29 mouse cellular contexts compared by ENCODE assay signal in genomic region chr8:126715666-126716065, GRCm38 (mm10).
"Had no signal": no experiment of that assay in that cellular context is flagged by ENCODE, and none has a peak within 500 bp of the region (broad histone marks: within the 10 kb centered on the region; RNA-seq: fewer than 3 reads in every experiment).

No protein-coding gene starts in this region.

- H3K36me3 ChIP-seq: limb, embryonic 10.5 days; limb, embryonic 12.5 days; limb, embryonic 13.5 days; limb, embryonic 15.5 days; liver, embryonic 12.5 days; liver, embryonic 13.5 days; liver, embryonic 15.5 days; lung, embryonic 15.5 days; midbrain, embryonic 10.5 days; midbrain, embryonic 12.5 days; midbrain, embryonic 13.5 days had no signal

- ATAC-seq: liver, embryonic 12.5 days; liver, postnatal 0 days; lung, postnatal 0 days; midbrain, embryonic 13.5 days; midbrain, embryonic 16.5 days had no signal

- H3K27ac ChIP-seq: left cerebral cortex, adult 2 months; limb, embryonic 10.5 days; limb, embryonic 12.5 days; limb, embryonic 13.5 days; limb, embryonic 15.5 days; liver, embryonic 12.5 days; liver, embryonic 13.5 days; liver, embryonic 14.5 days; liver, embryonic 15.5 days; lung, embryonic 15.5 days; macrophage; midbrain, embryonic 10.5 days; midbrain, embryonic 12.5 days; midbrain, embryonic 13.5 days had no signal

- H3K27me3 ChIP-seq: limb, embryonic 12.5 days; limb, embryonic 13.5 days; limb, embryonic 15.5 days; liver, embryonic 12.5 days; liver, embryonic 13.5 days; liver, embryonic 15.5 days; lung, embryonic 15.5 days; midbrain, embryonic 12.5 days; midbrain, embryonic 13.5 days had no signal

- H3K9ac ChIP-seq: limb, embryonic 12.5 days; limb, embryonic 13.5 days; limb, embryonic 15.5 days; liver, embryonic 12.5 days; liver, embryonic 13.5 days; liver, embryonic 14.5 days; liver, embryonic 15.5 days; liver, postnatal 0 days; lung, embryonic 14.5 days; lung, embryonic 15.5 days; midbrain, embryonic 12.5 days; midbrain, embryonic 13.5 days had no signal

- H3K4me3 ChIP-seq: left cerebral cortex, adult 2 months; limb, embryonic 10.5 days; limb, embryonic 12.5 days; limb, embryonic 13.5 days; limb, embryonic 15.5 days; liver, embryonic 12.5 days; liver, embryonic 13.5 days; liver, embryonic 15.5 days; lung, embryonic 15.5 days; megakaryocyte, embryonic 14.5 days; midbrain, embryonic 10.5 days; midbrain, embryonic 12.5 days; midbrain, embryonic 13.5 days had no signal

- H3K9me3 ChIP-seq: limb, embryonic 10.5 days; limb, embryonic 12.5 days; limb, embryonic 13.5 days; limb, embryonic 15.5 days; liver, embryonic 12.5 days; liver, embryonic 13.5 days; liver, embryonic 15.5 days; lung, embryonic 15.5 days; megakaryocyte, embryonic 14.5 days; midbrain, embryonic 10.5 days; midbrain, embryonic 12.5 days; midbrain, embryonic 13.5 days had no signal

- H3K4me2 ChIP-seq: limb, embryonic 12.5 days; limb, embryonic 13.5 days; limb, embryonic 15.5 days; liver, embryonic 11.5 days; liver, embryonic 12.5 days; liver, embryonic 13.5 days; liver, embryonic 15.5 days; lung, embryonic 14.5 days; lung, embryonic 15.5 days; midbrain, embryonic 12.5 days; midbrain, embryonic 13.5 days had no signal

- DNase-seq: left cerebral cortex, postnatal 4 days; liver; liver, embryonic 13.5 days; liver, postnatal 0 days; lung, adult 18-20 months; lung, adult 2 months; lung, embryonic 14.5 days; lung, postnatal 10 days; lung, postnatal 14 days; lung, postnatal 36 days; lung, postnatal 4 days; midbrain, embryonic 14.5 days had no signal
